Mouse (Mus musculus): ENCODE measurements around the gene Arsa. TPM values are rescaled to one million over a fixed set of nuclear protein-coding genes. Genes with fewer than 3 reads are reported as not detected.

The Arsa gene
- polyA plus RNA-seq, 1 experiment from 2014 or later = 15.6 TPM

GRCm38 (mm10) chr15:89424621-89425020 is 52.6 kb downstream of the Arsa start:
- ATAC-seq (ENCODE audit: low FRiP score, low read depth) = no peak
- peaks cover 45% of the 10 kb centered on the region for H3K36me3 ChIP-seq

More at GRCm38 (mm10) chr15:89424621-89425020, 52.6 kb downstream of the Arsa start:
- Histone ChIP-seq H3K9me3 (no peaks in the 10 kb centered on the region), H3K4me2 (replicated peaks) (no peak overlapping the region), H3K4me1 (peaks cover 9% of the 10 kb centered on the region; the same call in 1 of the 2 replicates), H3K4me3 (no peak overlapping the region), H3K27me3 (replicated peaks) (no peaks in the 10 kb centered on the region), H3K27ac (no peak overlapping the region), H3K9ac (no peak overlapping the region)
- 85% methylated on average over 8 of the region's 8 CpGs for WGBS

Other genes with a start within 250 kb of the Arsa start
- gene Sbf1, start 162.1 kb downstream of the Arsa start, polyA plus RNA-seq (2016; fragmentation: Nextera tagmentation; extraction: Ambion mirVana) = 88.9 and 90.5 TPM in 2 replicates
- not detected in 2 replicates for gene Adm2, start 154.7 kb downstream of the Arsa start, polyA plus RNA-seq (2016; fragmentation: Nextera tagmentation; extraction: Ambion mirVana)
- gene Miox, start 143.0 kb downstream of the Arsa start, polyA plus RNA-seq (2016; fragmentation: Nextera tagmentation; extraction: Ambion mirVana) = not detected in 2 replicates
- 38.8 and 42.2 TPM in 2 replicates for gene Lmf2, start 121.8 kb downstream of the Arsa start, polyA plus RNA-seq (2016; fragmentation: Nextera tagmentation; extraction: Ambion mirVana)
- 133 and 139 TPM in 2 replicates for gene Ncaph2, start 121.7 kb downstream of the Arsa start, polyA plus RNA-seq (2016; fragmentation: Nextera tagmentation; extraction: Ambion mirVana)
- gene Sco2, start 103.6 kb downstream of the Arsa start, polyA plus RNA-seq (2016; fragmentation: Nextera tagmentation; extraction: Ambion mirVana) = 7.8 and 8.8 TPM in 2 replicates
- 1.6 and 1.7 TPM in 2 replicates for gene Tymp, start 100.4 kb downstream of the Arsa start, polyA plus RNA-seq (2016; fragmentation: Nextera tagmentation; extraction: Ambion mirVana)
- gene Odf3b, start 98.1 kb downstream of the Arsa start, polyA plus RNA-seq (2016; fragmentation: Nextera tagmentation; extraction: Ambion mirVana) = 0.30 and 0.54 TPM in 2 replicates
- not detected in 2 replicates for gene Klhdc7b, start 92.5 kb downstream of the Arsa start, polyA plus RNA-seq (2016; fragmentation: Nextera tagmentation; extraction: Ambion mirVana)
- gene Syce3, start 66.9 kb downstream of the Arsa start, polyA plus RNA-seq (2016; fragmentation: Nextera tagmentation; extraction: Ambion mirVana) = not detected in 2 replicates
- 0.85 and 1.4 TPM in 2 replicates for gene Cpt1b, start 51.6 kb downstream of the Arsa start, polyA plus RNA-seq (2016; fragmentation: Nextera tagmentation; extraction: Ambion mirVana)
- 5.2 and 5.3 TPM in 2 replicates for gene C730034F03Rik, start 47.8 kb downstream of the Arsa start, polyA plus RNA-seq (2016; fragmentation: Nextera tagmentation; extraction: Ambion mirVana)
- not detected in 2 replicates for gene Gm44502, start 47.7 kb downstream of the Arsa start, polyA plus RNA-seq (2016; fragmentation: Nextera tagmentation; extraction: Ambion mirVana)
- 79.3 and 80.1 TPM in 2 replicates for gene Chkb, start 47.5 kb downstream of the Arsa start, polyA plus RNA-seq (2016; fragmentation: Nextera tagmentation; extraction: Ambion mirVana)
- 61.7 and 62.5 TPM in 2 replicates for gene Mapk8ip2, start 23.5 kb downstream of the Arsa start, polyA plus RNA-seq (2016; fragmentation: Nextera tagmentation; extraction: Ambion mirVana)
- gene Shank3, start 22.2 kb upstream of the Arsa start, polyA plus RNA-seq (2016; fragmentation: Nextera tagmentation; extraction: Ambion mirVana) = 4.8 and 7.1 TPM in 2 replicates
- gene Acr, start 90.9 kb upstream of the Arsa start, polyA plus RNA-seq (2016; fragmentation: Nextera tagmentation; extraction: Ambion mirVana) = 1.0 TPM in 2 replicates
- gene Rabl2, start 114.5 kb upstream of the Arsa start, polyA plus RNA-seq (2016; fragmentation: Nextera tagmentation; extraction: Ambion mirVana) = 74.7 and 82.9 TPM in 2 replicates

Data from neural tube, embryonic 12.5 days (tissue).